ENCODE assay signal across 8 mouse cellular contexts in genomic region chr1:60342808-60343629, GRCm38 (mm10). TPM values are rescaled to one million over a fixed set of nuclear protein-coding genes. Genes with fewer than 3 reads are reported as not detected.
DNase-seq lines count a peak whose midpoint lies in the region; ATAC-seq lines count a peak whose summit lies in the region.

Cyp20a1 (plus strand) TSS chr1:60343323.

- peaks cover 7% of the 10 kb centered on the region; the same call in 1 of the 2 replicates for H3K36me3 ChIP-seq in hindbrain, embryonic 16.5 days (ENCODE audit: control insufficient read depth, insufficient read depth, low read length)
- H3K36me3 ChIP-seq in macrophage (ENCODE audit: inconsistent target): no peaks in the 10 kb centered on the region

- DNase-seq in WW6 (ENCODE audit: low read depth, low spot score): peak; percentile 81
- DNase-seq in cerebellum, postnatal 4 days (ENCODE audit: low spot score in 2 of 2): peak; percentile 79 to 86
- peak; percentile 89 for DNase-seq in gastrocnemius, adult 18-20 months (ENCODE audit: low spot score)
- peak; percentile 86 to 95 for DNase-seq in left cerebral cortex, adult 18-20 months (ENCODE audit: low spot score in 2 of 2)
- peak; percentile 95 for DNase-seq in right cerebral cortex, adult 18-20 months
- peak; percentile 59 for DNase-seq in urinary bladder, postnatal 10 days (ENCODE audit: low spot score)

- H3K4me1 ChIP-seq in hindbrain, embryonic 16.5 days (ENCODE audit: control insufficient read depth, insufficient read depth, low read depth, low read length): peaks cover 8% of the 10 kb centered on the region

- H3K27ac ChIP-seq in hindbrain, embryonic 16.5 days (ENCODE audit: low read depth, low read length): peak within 1 kb of the TSS; percentile 95
- peak within 1 kb of the TSS; percentile 51 for H3K27ac ChIP-seq in macrophage

- H3K4me2 ChIP-seq in hindbrain, embryonic 16.5 days (ENCODE audit: low read length): peak within 1 kb of the TSS; percentile 55

- H3K9ac ChIP-seq in hindbrain, embryonic 16.5 days (ENCODE audit: low read depth, low read length): peak within 1 kb of the TSS; percentile 92

- H3K4me3 ChIP-seq in hindbrain, embryonic 16.5 days (ENCODE audit: low read length): peak within 1 kb of the TSS; percentile 84
- peak within 1 kb of the TSS; percentile 84 for H3K4me3 ChIP-seq in macrophage (ENCODE audit: inconsistent target)

- peak; percentile 98 for ATAC-seq in hindbrain, embryonic 16.5 days

- H3K27me3 ChIP-seq in hindbrain, embryonic 16.5 days (replicated peaks; ENCODE audit: control insufficient read depth, insufficient read depth, low read length): no peaks in the 10 kb centered on the region

- H3K9me3 ChIP-seq in hindbrain, embryonic 16.5 days (ENCODE audit: control insufficient read depth, low read length): no peaks in the 10 kb centered on the region

- 1% methylated on average over 60 of the region's 60 CpGs for WGBS in hindbrain, embryonic 16.5 days
- WGBS in macrophage (ENCODE audit: missing documents): 3% methylated on average over 56 of the region's 60 CpGs

- peaks cover 14% of the 10 kb centered on the region for H3K79me2 ChIP-seq in macrophage (ENCODE audit: inconsistent target)

RNA-seq across cellular contexts. Expression of gene Cyp20a1, which starts in this region (rescaled TPM):
- 1 to 10 TPM; 4.8 to 5.6 TPM for total RNA-seq in gastrocnemius, adult 18-20 months (2021)
- polyA plus RNA-seq in hindbrain, embryonic 16.5 days (2015; fragmentation: Nextera tagmentation; extraction: Ambion mirVana): 12.0 and 14.1 TPM in 2 replicates
- total RNA-seq in left cerebral cortex, adult 18-20 months (2021): 1 to 10 TPM; 8.9 to 9.9 TPM
- total RNA-seq in macrophage (2018; cell fraction: chromatin; rRNA removed): 10 to 100 TPM in 19 of 26 experiments, 1 to 10 TPM in 7; 3.7 to 22.9 (median 13.9) TPM
- total RNA-seq in macrophage (2018; cell fraction: cytosol; rRNA removed): 10 to 100 TPM; 17.1 to 26.3 (median 20.8) TPM
- total RNA-seq in macrophage (2018; cell fraction: nucleus; rRNA removed): 10 to 100 TPM in 25 of 26 experiments, 1 to 10 TPM in 1; 9.6 to 34.6 (median 18.5) TPM
- 18.7 to 35.4 TPM (median 19.6 TPM) in 3 replicates for polyA plus RNA-seq in macrophage (2018)

Comparison
In these comparisons a context has a peak if more than half of its experiments do, and no peak if none do; other contexts are left out.
1. Peak in every context shown above with its lines: DNase-seq, ATAC-seq, H3K4me3 ChIP-seq and H3K27ac ChIP-seq.